Mouse (Mus musculus): Measurements from ENCODE around the gene Adat3. TPM values are rescaled to one million over a fixed set of nuclear protein-coding genes. Genes with fewer than 3 reads are reported as not detected.

Adat3 gene
- polyA plus RNA-seq, 1 experiment, result 3.2 TPM

DNA sequence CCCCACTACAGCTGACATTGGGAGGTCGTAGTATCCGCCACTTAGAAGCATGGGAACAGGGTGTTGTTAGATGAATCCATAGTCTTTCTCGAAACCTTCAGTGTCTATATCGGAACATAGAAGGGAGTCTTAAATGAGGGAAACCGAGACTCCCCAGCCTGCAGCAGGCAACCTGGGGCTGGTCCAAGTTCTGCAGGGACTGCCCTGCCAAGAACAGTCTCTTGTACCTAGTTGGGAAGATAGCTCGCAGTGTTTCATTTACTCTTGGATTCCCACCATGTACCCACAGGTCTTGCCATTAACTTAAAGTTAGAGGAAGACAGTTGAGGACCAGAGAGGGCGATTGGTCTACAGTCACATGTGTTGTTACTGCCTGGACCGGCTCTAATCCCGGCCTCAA is 17.7 kb downstream of the Adat3 start:
- H3K27ac ChIP-seq (ENCODE audit: control insufficient read depth, insufficient read depth, low read depth, low read length, poor library complexity), result no peak overlapping the region
- WGBS, result 93% methylated on average over 9 of the region's 9 CpGs
- no peak for TF ChIP-seq POLR2A (IDR thresholded peaks at IDR 0.05; ENCODE audit: borderline replicate concordance, control insufficient read depth, low read depth, low read length)
- TF ChIP-seq CTCF (IDR thresholded peaks at IDR 0.05; ENCODE audit: control insufficient read depth, insufficient read depth, low read length), result no peak
- no peak overlapping the region for H3K4me3 ChIP-seq (replicated peaks; ENCODE audit: control insufficient read depth, low read depth, low read length)
- peaks cover 4% of the 10 kb centered on the region for H3K4me1 ChIP-seq (ENCODE audit: control insufficient read depth, insufficient read depth, low read length)

DNA sequence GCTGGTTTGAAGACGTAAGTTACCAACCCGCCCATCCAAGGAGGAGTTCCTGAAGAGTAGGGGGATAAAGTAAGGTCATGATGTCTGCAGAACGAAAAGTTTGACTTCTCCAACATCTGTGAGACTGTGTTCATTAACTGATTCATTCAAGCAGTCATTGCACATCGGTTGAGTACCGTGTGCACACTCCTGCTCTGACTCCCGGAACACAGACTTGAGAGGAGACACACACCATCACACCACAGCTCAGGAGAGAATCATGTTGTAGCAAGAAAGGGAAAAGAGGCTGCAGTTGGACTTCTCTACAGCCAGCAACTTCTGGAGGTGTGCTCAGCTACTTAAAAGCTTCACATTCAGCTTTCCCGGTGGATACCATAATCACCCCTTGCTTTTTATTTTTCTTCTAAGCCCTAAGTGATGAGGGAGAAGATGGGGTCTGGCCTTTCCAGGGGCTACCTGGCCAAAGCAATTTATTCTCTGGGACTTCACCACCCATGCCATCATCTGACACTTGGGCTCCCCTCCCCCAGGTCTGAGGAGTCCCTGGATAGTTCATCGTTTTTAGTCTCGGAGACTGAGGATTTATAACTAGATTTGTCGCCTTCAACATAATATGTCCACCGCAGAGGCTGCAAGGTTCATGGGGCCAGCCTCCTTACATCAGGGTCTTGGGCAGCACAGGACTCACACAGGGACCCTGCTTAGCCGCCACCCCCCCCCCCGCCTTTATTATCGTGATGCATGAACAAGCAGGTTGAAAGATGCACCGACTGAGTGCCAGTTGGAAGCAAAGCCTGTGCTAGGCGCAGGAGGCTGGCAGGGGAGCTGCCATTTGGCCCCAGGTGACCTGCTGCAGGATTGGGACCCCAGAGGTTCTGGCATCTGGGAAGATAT is 18.4 kb downstream of the Adat3 start:
- Histone ChIP-seq H3K4me1 (ENCODE audit: control insufficient read depth, insufficient read depth, low read length) (peaks cover 4% of the 10 kb centered on the region), H3K4me3 (replicated peaks; ENCODE audit: control insufficient read depth, low read depth, low read length) (peak overlapping the region; percentile 26), H3K27ac (ENCODE audit: control insufficient read depth, insufficient read depth, low read depth, low read length, poor library complexity) (peak overlapping the region; percentile 95)
- 64% methylated on average over 16 of the region's 16 CpGs for WGBS
- TF ChIP-seq CTCF (IDR thresholded peaks at IDR 0.05; ENCODE audit: control insufficient read depth, insufficient read depth, low read length) (no peak), POLR2A (IDR thresholded peaks at IDR 0.05; ENCODE audit: borderline replicate concordance, control insufficient read depth, low read depth, low read length) (no peak)

DNA sequence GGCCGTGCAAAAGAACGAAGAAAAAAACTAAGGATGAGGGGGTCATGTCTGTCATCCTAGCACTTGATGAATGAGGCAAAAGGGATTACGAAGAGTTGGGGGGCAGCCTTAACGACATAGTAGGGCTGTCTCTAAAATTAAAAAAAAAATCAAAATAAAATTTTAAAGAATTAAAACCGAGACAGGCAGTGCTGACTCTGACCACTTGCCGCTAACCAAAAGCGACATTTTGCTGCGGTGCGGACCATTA is 18.9 kb downstream of the Adat3 start:
- H3K4me1 ChIP-seq (ENCODE audit: control insufficient read depth, insufficient read depth, low read length), result peaks cover 4% of the 10 kb centered on the region
- peak overlapping the region; percentile 76 for H3K4me3 ChIP-seq (replicated peaks; ENCODE audit: control insufficient read depth, low read depth, low read length)
- WGBS, result 1% methylated on average over 9 of the region's 9 CpGs
- H3K27ac ChIP-seq (ENCODE audit: control insufficient read depth, insufficient read depth, low read depth, low read length, poor library complexity), result peak overlapping the region; percentile 95
- TF ChIP-seq CTCF (IDR thresholded peaks at IDR 0.05; ENCODE audit: control insufficient read depth, insufficient read depth, low read length) (no peak), POLR2A (IDR thresholded peaks at IDR 0.05; ENCODE audit: borderline replicate concordance, control insufficient read depth, low read depth, low read length) (no peak)

GRCm38 (mm10) chr10:80621940-80622660 is 19.4 kb downstream of the Adat3 start:
- peak overlapping the region; percentile 76 for H3K4me3 ChIP-seq (replicated peaks; ENCODE audit: control insufficient read depth, low read depth, low read length)
- under 1% methylated on average over 64 of the region's 64 CpGs for WGBS
- TF ChIP-seq CTCF (IDR thresholded peaks at IDR 0.05; ENCODE audit: control insufficient read depth, insufficient read depth, low read length) (no peak), POLR2A (IDR thresholded peaks at IDR 0.05; ENCODE audit: borderline replicate concordance, control insufficient read depth, low read depth, low read length) (peak; percentile 82; the same call in 1 of the 2 replicates)
- H3K4me1 ChIP-seq (ENCODE audit: control insufficient read depth, insufficient read depth, low read length), result peaks cover 4% of the 10 kb centered on the region
- peak overlapping the region; percentile 95 for H3K27ac ChIP-seq (ENCODE audit: control insufficient read depth, insufficient read depth, low read depth, low read length, poor library complexity)

DNA sequence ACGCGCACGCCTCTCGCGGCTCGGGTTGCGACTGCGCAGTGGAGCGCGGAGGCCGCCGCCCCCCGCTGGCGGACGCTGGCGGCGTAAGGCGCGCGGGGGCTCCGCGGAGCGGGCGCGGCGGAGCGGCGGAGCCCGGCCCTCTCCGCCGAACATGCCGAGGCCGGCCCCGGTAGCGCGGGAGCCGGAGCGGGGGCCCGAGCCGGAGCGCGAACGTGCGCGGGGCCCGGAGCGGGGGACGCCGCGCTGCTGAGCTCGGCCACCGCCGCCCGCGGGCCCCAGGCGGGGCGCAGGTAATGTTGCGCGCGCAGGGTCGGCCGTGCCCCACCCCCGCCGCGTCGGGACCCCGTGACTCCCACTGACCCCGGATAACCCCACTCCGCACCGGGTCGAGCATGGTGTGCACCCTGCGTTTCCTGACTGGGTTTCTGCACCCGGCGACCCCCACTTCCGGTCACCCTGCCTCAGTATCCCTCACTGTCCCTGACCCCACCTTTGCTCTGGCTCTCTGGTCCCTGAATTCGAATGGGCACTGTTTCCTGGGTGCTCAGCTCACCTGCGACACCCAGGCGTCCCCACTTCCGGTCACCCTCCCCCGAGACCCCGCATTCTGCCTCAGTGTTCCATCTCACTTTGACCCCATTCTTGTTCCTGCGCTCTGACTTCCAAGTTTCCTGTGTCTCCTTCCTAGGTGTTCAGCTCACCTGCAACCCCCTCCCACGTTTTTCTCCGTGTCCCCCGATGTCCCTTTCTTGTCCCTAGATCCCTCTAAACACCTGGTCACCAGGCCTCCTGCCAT is 20.2 kb downstream of the Adat3 start, which contains the start of gene Csnk1g2:
Csnk1g2 (plus strand) TSS at position 178 of the 796 bp plus-strand sequence.
- Histone ChIP-seq H3K27ac (ENCODE audit: control insufficient read depth, insufficient read depth, low read depth, low read length, poor library complexity) (peak within 1 kb of the TSS; percentile 95), H3K4me1 (ENCODE audit: control insufficient read depth, insufficient read depth, low read length) (peaks cover 4% of the 10 kb centered on the region), H3K4me3 (replicated peaks; ENCODE audit: control insufficient read depth, low read depth, low read length) (peak within 1 kb of the TSS; percentile 84)
- 2% methylated on average over 83 of the region's 85 CpGs for WGBS
- TF ChIP-seq POLR2A (IDR thresholded peaks at IDR 0.05; ENCODE audit: borderline replicate concordance, control insufficient read depth, low read depth, low read length), result peak; percentile 61; the same call in 1 of the 2 replicates
- TF ChIP-seq CTCF (IDR thresholded peaks at IDR 0.05; ENCODE audit: control insufficient read depth, insufficient read depth, low read length), result no peak

- WGBS, result 3% methylated on average over 15 of the region's 15 CpGs
- Histone ChIP-seq H3K27ac (ENCODE audit: control insufficient read depth, insufficient read depth, low read depth, low read length, poor library complexity) (peak overlapping the region; percentile 91), H3K4me1 (ENCODE audit: control insufficient read depth, insufficient read depth, low read length) (peaks cover 5% of the 10 kb centered on the region), H3K4me3 (replicated peaks; ENCODE audit: control insufficient read depth, low read depth, low read length) (peak overlapping the region; percentile 84)
- TF ChIP-seq CTCF (IDR thresholded peaks at IDR 0.05; ENCODE audit: control insufficient read depth, insufficient read depth, low read length) (no peak), POLR2A (IDR thresholded peaks at IDR 0.05; ENCODE audit: borderline replicate concordance, control insufficient read depth, low read depth, low read length) (no peak; the same call in 1 of the 2 replicates)
These were observed 20.9 kb downstream of the Adat3 start for GRCm38 (mm10) chr10:80623457-80624191.

DNA sequence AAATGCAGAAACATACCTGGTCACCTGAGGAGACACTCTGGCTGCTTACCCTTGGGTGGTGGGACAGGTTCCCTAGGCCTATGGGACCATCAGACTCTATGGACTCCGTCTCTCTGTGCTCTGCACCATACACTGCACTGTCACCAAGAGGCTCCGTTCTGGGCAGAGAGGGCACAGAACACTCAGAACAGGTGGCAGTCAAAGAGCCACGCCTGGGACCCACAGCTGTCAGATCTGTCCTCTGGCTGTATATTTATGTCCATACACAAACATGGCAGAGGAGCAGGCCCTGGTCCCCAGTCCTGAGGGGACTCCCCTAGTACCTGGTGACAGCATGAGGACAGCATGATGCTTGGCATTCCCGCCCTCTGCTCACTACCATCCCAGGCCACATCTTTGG is 23.1 kb downstream of the Adat3 start:
- WGBS, result 77% methylated on average over 4 of the region's 4 CpGs
- Histone ChIP-seq H3K4me1 (ENCODE audit: control insufficient read depth, insufficient read depth, low read length) (peaks cover 10% of the 10 kb centered on the region), H3K4me3 (replicated peaks; ENCODE audit: control insufficient read depth, low read depth, low read length) (no peak overlapping the region), H3K27ac (ENCODE audit: control insufficient read depth, insufficient read depth, low read depth, low read length, poor library complexity) (no peak overlapping the region)
- TF ChIP-seq CTCF (IDR thresholded peaks at IDR 0.05; ENCODE audit: control insufficient read depth, insufficient read depth, low read length) (no peak), POLR2A (IDR thresholded peaks at IDR 0.05; ENCODE audit: borderline replicate concordance, control insufficient read depth, low read depth, low read length) (no peak)

Measured in bone marrow, adult 2 months (tissue).